Mouse (Mus musculus): Measurements from ENCODE around the gene Bsn. TPM values are rescaled to one million over a fixed set of nuclear protein-coding genes. Genes with fewer than 3 reads are reported as not detected.

Gene Bsn
- total RNA-seq, 2 experiments from 2014 or later: 236 to 246 TPM

GRCm38 (mm10) chr9:108049016-108049455 lies 141.1 kb downstream of the Bsn start, which contains the start of gene Gmppb:
Gene Gmppb (plus strand): TSS chr9:108049242.
- Histone ChIP-seq H3K4me3 (peak within 1 kb of the TSS; percentile 92), H3K27ac (peak within 1 kb of the TSS; percentile 86)
- peak; percentile 97 for DNase-seq (ENCODE audit: low spot score in 2 of 2)
- no peak for TF ChIP-seq CTCF (conservative IDR thresholded peaks at IDR 0.05)

- DNase-seq (ENCODE audit: low spot score in 2 of 2): no peak
- no peak for TF ChIP-seq CTCF (conservative IDR thresholded peaks at IDR 0.05)
- Histone ChIP-seq H3K4me3 (peak overlapping the region; percentile 92), H3K27ac (peak overlapping the region; percentile 56; the same call in 1 of the 2 replicates)
Measured at GRCm38 (mm10) chr9:108048566-108048955, 141.6 kb downstream of the Bsn start.

GRCm38 (mm10) chr9:108047601-108048565 lies 142.3 kb downstream of the Bsn start:
- DNase-seq (ENCODE audit: low spot score in 2 of 2): no peak
- TF ChIP-seq CTCF (conservative IDR thresholded peaks at IDR 0.05): no peak; the same call in 1 of the 2 replicates
- Histone ChIP-seq H3K4me3 (peak overlapping the region; percentile 92), H3K27ac (peak overlapping the region; percentile 56; the same call in 1 of the 2 replicates)

- no peak overlapping the region for H3K27ac ChIP-seq
- no peak overlapping the region for H3K4me3 ChIP-seq
- TF ChIP-seq CTCF (conservative IDR thresholded peaks at IDR 0.05): no peak
- no peak for DNase-seq (ENCODE audit: low spot score in 2 of 2)
Measured at GRCm38 (mm10) chr9:108046582-108046981, 143.6 kb downstream of the Bsn start.

Small RNAs within 50 kb of the gene (microRNA-seq; reads per million reads assigned to microRNA genes)
- gene Gm47303 (0 reads per million in 2 experiments), gene Mir7088 (0 reads per million in 2 experiments)

Other genes starting within 250 kb of the Bsn start
- 10 to 100 TPM; 23.1 to 23.9 TPM for gene Traip, start 240.2 kb downstream of the Bsn start, total RNA-seq (2021)
- 1 to 10 TPM; 5.4 to 5.7 TPM for gene Uba7, start 214.9 kb downstream of the Bsn start, total RNA-seq (2021)
- 1 to 10 TPM; 1.1 to 1.7 TPM for gene Gm20661, start 207.3 kb downstream of the Bsn start, total RNA-seq (2021)
- gene Inka1, start 204.5 kb downstream of the Bsn start, total RNA-seq (2021): 10 to 100 TPM in 1 of 2 experiments, 1 to 10 TPM in 1; 9.7 to 10.8 TPM
- 1 to 10 TPM; 5.8 to 6.4 TPM for gene Cdhr4, start 197.9 kb downstream of the Bsn start, total RNA-seq (2021)
- 1 to 10 TPM; 2.4 to 3.8 TPM for gene Gm20662, start 194.0 kb downstream of the Bsn start, total RNA-seq (2021)
- 100 to 1,000 TPM; 222 to 228 TPM for gene Ip6k1, start 187.9 kb downstream of the Bsn start, total RNA-seq (2021)
- 10 to 100 TPM; 17.5 to 17.7 TPM for gene Gmppb, start 141.1 kb downstream of the Bsn start, total RNA-seq (2021)
- 1 to 10 TPM; 2.0 to 2.6 TPM for gene Amigo3, start 137.2 kb downstream of the Bsn start, total RNA-seq (2021)
- not detected for gene Mst1, start 109.9 kb downstream of the Bsn start, total RNA-seq (2021)
- 100 to 1,000 TPM in 1 of 2 experiments, 10 to 100 TPM in 1; 95.7 to 111 TPM for gene Rnf123, start 107.0 kb downstream of the Bsn start, total RNA-seq (2021)
- gene Apeh, start 95.8 kb downstream of the Bsn start, total RNA-seq (2021): 10 to 100 TPM; 35.3 to 37.0 TPM
- gene Dag1, start 73.6 kb upstream of the Bsn start, total RNA-seq (2021): 10 to 100 TPM; 74.4 to 76.5 TPM
- gene Nicn1, start 100.0 kb upstream of the Bsn start, total RNA-seq (2021): 100 to 1,000 TPM; 109 to 114 TPM
- 10 to 100 TPM; 32.9 to 34.4 TPM for gene Amt, start 106.5 kb upstream of the Bsn start, total RNA-seq (2021)
- 100 to 1,000 TPM; 155 to 163 TPM for gene Rhoa, start 115.7 kb upstream of the Bsn start, total RNA-seq (2021)
- gene Tcta, start 115.8 kb upstream of the Bsn start, total RNA-seq (2021): 10 to 100 TPM; 35.4 to 36.0 TPM
- 10 to 100 TPM; 62.2 to 64.1 TPM for gene Gpx1, start 148.5 kb upstream of the Bsn start, total RNA-seq (2021)
- 100 to 1,000 TPM; 106 to 112 TPM for gene Usp4, start 157.5 kb upstream of the Bsn start, total RNA-seq (2021)
- 1 to 10 TPM; 2.3 to 3.3 TPM for gene 1700102P08Rik, start 202.4 kb upstream of the Bsn start, total RNA-seq (2021)
- gene Ccdc36, start 238.1 kb upstream of the Bsn start, total RNA-seq (2021): under 1 TPM in 1 of 2 experiments, not detected in 1; 0.15 TPM
- not detected for gene BC048562, start 246.1 kb upstream of the Bsn start, total RNA-seq (2021)

Data from layer of hippocampus, adult 2 months (tissue).